Mouse (Mus musculus): Measurements from ENCODE around the gene Ubxn6. TPM values are rescaled to one million over a fixed set of nuclear protein-coding genes. Genes with fewer than 3 reads are reported as not detected.

Gene Ubxn6
- total RNA-seq, 2 experiments from 2014 or later = 50.8 to 57.5 TPM

- DNase-seq = no peak
Measured at GRCm38 (mm10) chr17:56051369-56051768, 23.5 kb downstream of the Ubxn6 start.

DNA sequence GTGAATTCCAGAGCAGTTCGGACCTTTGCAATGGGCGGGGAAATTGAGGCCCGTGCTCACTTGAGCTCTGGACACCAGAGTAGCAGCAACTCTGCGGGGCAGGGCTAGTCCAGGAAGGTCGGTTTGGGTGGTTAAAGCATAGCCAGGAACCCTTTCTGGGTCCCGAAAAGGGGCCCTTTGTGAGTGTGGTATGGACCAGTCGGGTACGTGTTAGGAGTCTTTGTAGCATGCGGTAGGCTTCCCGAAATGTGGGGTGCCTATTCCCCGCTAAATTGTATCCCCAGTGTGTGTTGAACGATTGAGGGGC, 34.0 kb downstream of the Ubxn6 start:
- DNase-seq = no peak

DNA sequence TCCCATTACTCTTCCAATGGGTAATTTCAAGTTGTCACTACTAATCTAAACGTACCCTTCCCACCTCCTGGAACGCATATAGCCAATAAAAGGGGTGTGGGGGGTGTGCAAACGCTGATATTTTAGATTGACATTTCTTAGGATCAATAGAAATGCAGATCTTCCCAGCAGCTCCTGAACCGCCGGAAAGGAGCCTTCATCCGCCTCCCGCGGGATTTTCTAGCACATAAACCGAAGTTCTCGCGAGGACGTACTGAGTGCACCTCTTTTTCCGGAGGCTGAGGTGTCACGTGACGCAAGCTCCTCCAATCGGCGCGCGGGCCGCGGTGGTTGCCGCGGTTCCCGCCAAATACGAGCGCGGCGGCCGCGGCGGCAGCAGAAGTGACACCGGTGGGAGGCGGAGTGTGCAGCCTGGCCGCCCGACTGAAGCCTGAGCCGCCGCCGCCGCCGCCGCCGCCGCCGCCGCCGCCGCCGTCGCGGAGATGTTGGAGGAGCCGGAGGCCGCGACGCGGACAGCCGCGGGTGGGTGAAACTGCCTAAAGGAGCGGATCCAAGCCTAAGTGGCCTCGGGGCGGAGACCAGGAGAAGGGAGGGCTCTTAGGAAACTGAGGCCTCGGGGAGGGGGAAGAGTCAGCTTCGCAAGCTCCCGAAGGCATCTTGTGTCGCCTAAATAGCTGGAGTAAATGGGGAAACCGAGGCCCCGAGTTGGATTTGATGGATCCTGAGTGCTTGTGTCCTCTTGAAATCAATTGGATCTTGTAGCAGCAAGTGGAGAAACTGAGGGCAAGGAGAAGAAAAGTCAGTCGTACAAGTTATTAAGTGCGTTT, 34.6 kb downstream of the Ubxn6 start, which contains the start of gene Chaf1a:
Gene Chaf1a, plus strand, starts transcription at position 410 of the 827 bp plus-strand sequence.
- peak; percentile 98 for DNase-seq

DNA sequence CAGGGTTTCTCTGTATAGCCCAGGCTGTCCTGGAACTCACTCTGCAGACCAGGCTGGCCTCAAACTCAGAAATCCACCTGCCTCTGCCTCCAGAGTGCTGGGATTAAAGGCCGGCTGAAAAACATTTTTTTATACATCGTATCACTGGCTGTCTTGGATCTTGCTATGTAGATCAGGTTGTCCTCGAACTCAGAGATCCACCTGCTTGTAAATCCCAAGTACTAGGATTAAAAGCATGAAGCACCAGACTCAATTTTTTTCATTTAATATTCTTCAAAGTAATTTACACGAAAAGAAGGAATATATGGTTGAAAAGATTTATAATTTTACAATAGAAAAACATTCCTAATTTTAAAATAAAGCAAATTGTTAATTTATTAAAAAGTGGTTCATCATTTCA, 35.5 kb downstream of the Ubxn6 start:
- no peak for DNase-seq

- DNase-seq = no peak
Measured at GRCm38 (mm10) chr17:56038583-56039261, 36.1 kb downstream of the Ubxn6 start.

DNA sequence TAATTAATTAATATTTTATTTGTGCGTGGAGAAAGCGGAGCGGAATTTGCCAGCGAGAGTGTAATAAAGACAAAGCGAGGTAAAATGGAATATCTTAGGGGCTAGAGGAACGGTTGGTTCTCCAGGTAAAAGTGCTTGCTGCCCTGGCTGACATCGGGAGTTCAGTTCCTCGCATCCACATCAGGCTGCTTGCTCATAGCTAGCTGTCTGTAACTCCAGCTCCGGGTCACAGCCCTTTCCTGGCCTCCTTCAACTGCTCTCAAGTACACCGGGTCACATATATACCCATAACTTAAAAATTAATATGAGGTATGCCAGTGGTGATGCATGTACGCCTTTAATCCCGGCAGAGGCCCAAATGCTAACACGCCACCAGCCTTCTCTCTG, 37.9 kb downstream of the Ubxn6 start:
- DNase-seq = no peak

GRCm38 (mm10) chr17:56036176-56036900, 38.5 kb downstream of the Ubxn6 start, which contains the start of gene Sh3gl1:
Gene Sh3gl1, minus strand, starts transcription at chr17:56036635.
- DNase-seq = peak; percentile 100

DNA sequence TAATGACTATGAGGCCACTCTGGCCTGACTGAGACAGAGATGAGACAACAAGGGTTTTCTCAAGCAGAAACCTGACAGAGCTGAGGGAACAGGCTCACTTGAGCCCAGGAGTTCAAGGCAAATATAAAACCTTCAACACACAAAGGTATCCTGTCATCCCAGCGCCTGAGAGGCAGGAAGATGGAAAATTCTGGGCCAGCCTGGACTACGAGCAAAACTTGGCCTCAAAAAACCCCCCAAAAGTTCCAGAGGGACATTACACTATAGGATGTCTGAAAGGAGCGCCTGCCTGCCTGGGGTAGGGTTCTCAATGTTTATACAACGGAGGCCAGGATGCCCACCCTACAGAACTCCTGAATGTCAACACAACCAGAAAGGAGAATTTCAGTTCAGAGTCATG, 39.6 kb downstream of the Ubxn6 start:
- no peak for DNase-seq

GRCm38 (mm10) chr17:56034726-56035100, 40.1 kb downstream of the Ubxn6 start:
- DNase-seq = no peak

- DNase-seq = no peak
Measured at GRCm38 (mm10) chr17:56034040-56034725, 40.6 kb downstream of the Ubxn6 start.

DNA sequence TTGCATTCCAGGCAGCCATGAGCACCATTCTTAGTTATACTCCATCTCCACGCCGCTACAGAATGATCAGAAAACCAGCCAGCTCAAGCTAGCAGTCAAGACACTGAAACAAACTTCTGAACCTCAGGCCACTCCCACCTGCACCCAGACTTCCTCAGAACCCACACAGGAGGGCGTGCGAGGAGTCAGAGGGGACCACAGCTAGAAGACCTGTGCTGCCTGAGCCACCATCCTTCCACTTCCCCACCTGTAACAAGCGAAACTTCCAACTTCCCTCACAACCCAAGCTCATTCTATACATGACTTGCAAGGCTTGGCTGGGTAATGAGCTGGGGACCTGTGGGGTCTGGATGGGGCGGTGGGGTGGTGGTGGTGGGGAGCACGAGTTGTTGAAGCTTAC, 42.0 kb downstream of the Ubxn6 start:
- no peak for DNase-seq

- DNase-seq = no peak
Measured at GRCm38 (mm10) chr17:56032127-56032733, 42.6 kb downstream of the Ubxn6 start.

GRCm38 (mm10) chr17:56031431-56031830, 43.4 kb downstream of the Ubxn6 start:
- no peak for DNase-seq

- DNase-seq = peak; percentile 43
Measured at GRCm38 (mm10) chr17:56030919-56031318, 43.9 kb downstream of the Ubxn6 start.

DNA sequence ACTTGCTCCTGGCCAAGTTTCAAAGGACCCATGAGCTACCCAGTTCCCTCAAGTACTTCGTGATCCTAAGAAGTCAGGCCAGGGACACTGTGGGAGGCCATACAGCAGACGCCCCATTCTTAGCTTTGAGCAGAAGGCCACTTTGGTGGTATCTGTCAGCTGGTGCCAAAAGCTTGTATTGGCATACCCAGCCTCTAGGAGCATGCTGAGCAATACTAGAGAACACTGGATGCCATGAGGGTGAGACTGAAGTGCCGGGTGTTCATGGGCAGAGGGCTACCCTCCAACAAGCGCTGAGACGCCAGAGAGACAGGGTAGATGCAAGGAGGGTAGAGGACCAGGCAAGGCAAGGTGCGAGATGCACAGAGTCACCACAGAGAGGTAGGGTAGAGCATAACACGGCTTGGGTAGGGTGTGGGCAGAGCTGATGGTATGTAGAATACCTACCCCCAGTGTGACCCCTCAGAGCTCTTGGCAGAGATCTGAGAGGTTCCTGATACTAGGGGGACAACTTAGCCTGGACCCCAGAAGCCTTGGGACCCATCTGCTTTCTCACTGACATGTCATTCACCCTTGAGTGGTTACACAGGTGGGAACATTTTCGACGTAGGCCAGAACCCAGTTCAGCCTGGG, 44.5 kb downstream of the Ubxn6 start:
- DNase-seq = no peak

DNA sequence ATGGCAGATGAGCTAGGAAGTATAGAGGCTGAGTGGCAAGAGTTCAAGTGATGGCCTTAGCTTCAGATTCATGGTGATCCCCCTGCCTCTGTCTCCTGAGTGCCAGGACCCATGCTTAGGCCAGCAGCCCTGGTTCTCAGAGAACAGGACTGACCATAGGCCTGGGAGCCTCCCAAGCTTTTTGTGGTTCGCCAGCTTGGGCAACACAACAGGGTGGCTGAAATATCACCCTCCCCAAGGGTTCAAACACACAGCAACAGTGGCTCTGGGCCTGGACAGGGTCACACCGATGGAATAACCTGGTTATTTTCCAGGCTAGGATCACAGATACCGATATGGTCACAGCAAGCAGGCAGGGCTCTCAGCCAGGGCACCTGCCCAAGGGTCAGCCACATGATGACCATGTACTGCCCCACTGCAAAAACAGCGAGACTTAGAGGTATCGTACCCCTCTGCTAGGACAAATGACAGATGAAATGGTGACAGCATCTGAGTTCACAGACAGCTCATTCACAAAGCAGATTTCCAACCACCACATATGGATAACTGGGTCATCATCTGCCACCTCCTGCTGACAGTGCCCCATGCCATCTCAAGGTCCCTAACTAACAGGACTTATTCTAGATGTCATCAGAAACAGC, 46.9 kb downstream of the Ubxn6 start:
- no peak for DNase-seq

GRCm38 (mm10) chr17:56026881-56027280, 47.9 kb downstream of the Ubxn6 start:
- no peak for DNase-seq

DNA sequence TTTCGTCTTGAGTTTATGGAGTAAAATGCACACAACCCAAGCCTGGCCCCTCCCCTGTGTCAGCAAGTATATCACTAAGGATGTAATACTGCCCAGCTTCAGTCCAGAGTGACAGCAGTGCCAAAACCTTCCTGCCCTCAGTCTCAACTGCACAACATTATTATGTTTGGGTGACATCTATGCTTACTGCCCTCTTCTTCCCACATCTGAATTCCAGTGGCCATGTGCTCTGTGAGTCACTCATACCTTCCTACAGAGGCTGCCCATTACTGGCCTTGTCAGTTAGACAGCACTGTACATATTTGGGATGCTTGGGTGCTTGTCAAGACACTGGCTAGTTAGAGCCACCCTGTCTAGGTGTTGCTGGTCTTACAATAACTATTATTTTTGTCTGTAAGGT, 48.5 kb downstream of the Ubxn6 start:
- no peak for DNase-seq

GRCm38 (mm10) chr17:56024931-56025330, 49.9 kb downstream of the Ubxn6 start:
- DNase-seq = no peak

GRCm38 (mm10) chr17:56024476-56024875, 50.4 kb downstream of the Ubxn6 start:
- no peak for DNase-seq

DNA sequence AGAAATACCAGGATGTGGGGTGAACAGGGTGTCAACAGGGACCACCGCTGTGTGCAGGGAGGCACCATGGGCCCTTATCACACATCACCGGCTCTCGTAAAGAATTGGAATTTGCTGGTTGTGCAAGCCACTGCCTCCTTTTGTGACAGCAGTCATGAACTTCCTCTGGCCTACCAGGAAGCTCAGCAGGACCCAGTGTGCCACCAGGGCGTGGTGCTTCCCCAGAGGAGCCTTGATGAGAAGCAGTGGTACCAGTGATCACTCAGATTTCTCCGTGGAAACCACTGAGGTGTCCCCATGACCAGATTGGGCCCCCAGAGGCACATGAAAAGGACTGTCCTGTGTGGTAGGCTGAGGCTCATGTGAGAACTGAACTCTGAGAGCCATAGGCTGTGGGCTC, 51.4 kb downstream of the Ubxn6 start:
- no peak for DNase-seq

DNA sequence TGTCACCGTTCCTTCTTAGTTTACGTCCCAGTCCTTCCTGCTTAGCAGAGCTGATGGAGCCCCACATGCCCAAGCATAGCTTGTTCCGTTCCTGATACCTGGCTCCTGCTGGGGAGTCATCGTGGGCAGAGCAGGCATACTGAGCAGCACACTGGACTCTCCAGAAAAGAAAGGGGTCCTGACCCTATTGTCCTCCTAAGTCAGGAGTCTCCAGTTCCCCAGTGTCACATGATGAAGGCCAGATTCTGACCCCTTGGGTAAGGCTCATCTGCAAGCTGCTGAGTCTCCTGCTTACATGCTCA, 51.9 kb downstream of the Ubxn6 start:
- DNase-seq = no peak

Measured in heart, postnatal 4 days (tissue).